ENCODE assay signal across 7 mouse cellular contexts in genomic region chr3:59344065-59344905, GRCm38 (mm10). TPM values are rescaled to one million over a fixed set of nuclear protein-coding genes. Genes with fewer than 3 reads are reported as not detected.
A peak's percentile ranks its signal among the peaks of the same experiment; 100 is the strongest.
DNase-seq lines count a peak whose midpoint lies in the region; ATAC-seq and TF ChIP-seq lines count a peak whose summit lies in the region.

Gene Igsf10 (minus strand): TSS chr3:59344394.

- peak within 1 kb of the TSS; percentile 67 for H3K4me3 ChIP-seq in forebrain, embryonic 15.5 days
- H3K4me3 ChIP-seq in limb, embryonic 10.5 days: peak within 1 kb of the TSS; percentile 71
- peak within 1 kb of the TSS; percentile 67 for H3K4me3 ChIP-seq in midbrain, embryonic 12.5 days
- peak within 1 kb of the TSS; percentile 90 for H3K4me3 ChIP-seq in testis, adult 2 months (ENCODE audit: control insufficient read depth, low read depth, low read length)

- H3K9me3 ChIP-seq in forebrain, embryonic 15.5 days: no peaks in the 10 kb centered on the region
- H3K9me3 ChIP-seq in limb, embryonic 10.5 days (replicated peaks): no peaks in the 10 kb centered on the region
- H3K9me3 ChIP-seq in midbrain, embryonic 12.5 days: no peaks in the 10 kb centered on the region

- DNase-seq in adrenal gland, adult 2 months: peak; percentile 27
- peak; percentile 30 for DNase-seq in cerebellum, adult 11-12 months
- DNase-seq in heart, postnatal 36 days: peak; percentile 43 to 50
- DNase-seq in limb, embryonic 10.5 days (ENCODE audit: low spot score): peak; percentile 91

- no peaks in the 10 kb centered on the region for H3K27me3 ChIP-seq in forebrain, embryonic 15.5 days
- no peaks in the 10 kb centered on the region for H3K27me3 ChIP-seq in limb, embryonic 10.5 days (ENCODE audit: low read depth, poor library complexity, severe bottlenecking)
- no peaks in the 10 kb centered on the region for H3K27me3 ChIP-seq in midbrain, embryonic 12.5 days
- no peaks in the 10 kb centered on the region for H3K27me3 ChIP-seq in testis, adult 2 months (ENCODE audit: control insufficient read depth, insufficient read depth, low read length)

- H3K27ac ChIP-seq in forebrain, embryonic 15.5 days (replicated peaks): peak within 1 kb of the TSS; percentile 59; the same call in 1 of the 2 replicates
- peak within 1 kb of the TSS; percentile 89 for H3K27ac ChIP-seq in limb, embryonic 10.5 days
- 0 out of 2 replicates have a peak within 1 kb of the TSS, but pooled peaks have one; percentile 22 for H3K27ac ChIP-seq in midbrain, embryonic 12.5 days (replicated peaks)
- H3K27ac ChIP-seq in testis, adult 2 months (ENCODE audit: control insufficient read depth, insufficient read depth, low read depth, low read length): no peak within 1 kb of the TSS

- H3K9ac ChIP-seq in forebrain, embryonic 15.5 days (replicated peaks): peak within 1 kb of the TSS; percentile 66
- H3K9ac ChIP-seq in midbrain, embryonic 12.5 days (replicated peaks): peak within 1 kb of the TSS; percentile 54

- no peak for TF ChIP-seq CTCF in testis, adult 2 months (IDR thresholded peaks at IDR 0.05; ENCODE audit: control insufficient read depth, insufficient read depth, insufficient replicate concordance, low read depth, low read length)

- intact Hi-C loops in heart, postnatal 36 days (cut with DNase I): no loop called here

- peak; percentile 97 for ATAC-seq in forebrain, embryonic 15.5 days (replicated peaks)
- ATAC-seq in midbrain, embryonic 12.5 days (ENCODE audit: low FRiP score, low read depth): peak; percentile 99

- WGBS in forebrain, embryonic 15.5 days: 1% methylated on average over 22 of the region's 23 CpGs
- WGBS in limb, embryonic 10.5 days: 4% methylated on average over 23 of the region's 23 CpGs
- WGBS in midbrain, embryonic 12.5 days: 7% methylated on average over 22 of the region's 23 CpGs

- no peak for TF ChIP-seq POLR2A in testis, adult 2 months (IDR thresholded peaks at IDR 0.05; ENCODE audit: control insufficient read depth, low read depth, low read length)

- peak within 1 kb of the TSS; percentile 62 for H3K4me2 ChIP-seq in forebrain, embryonic 15.5 days (replicated peaks)
- H3K4me2 ChIP-seq in midbrain, embryonic 12.5 days (replicated peaks): peak within 1 kb of the TSS; percentile 64

- no peaks in the 10 kb centered on the region for H3K36me3 ChIP-seq in forebrain, embryonic 15.5 days
- H3K36me3 ChIP-seq in limb, embryonic 10.5 days: peaks cover 3% of the 10 kb centered on the region; the same call in 1 of the 2 replicates
- H3K36me3 ChIP-seq in midbrain, embryonic 12.5 days: no peaks in the 10 kb centered on the region
- H3K36me3 ChIP-seq in testis, adult 2 months (ENCODE audit: control insufficient read depth, insufficient read depth, low read length): no peaks in the 10 kb centered on the region

- H3K4me1 ChIP-seq in forebrain, embryonic 15.5 days: peaks cover 8% of the 10 kb centered on the region
- peaks cover 12% of the 10 kb centered on the region for H3K4me1 ChIP-seq in limb, embryonic 10.5 days
- H3K4me1 ChIP-seq in midbrain, embryonic 12.5 days: peaks cover 9% of the 10 kb centered on the region
- peaks cover 5% of the 10 kb centered on the region for H3K4me1 ChIP-seq in testis, adult 2 months (ENCODE audit: control insufficient read depth, insufficient read depth, low read length)

RNA-seq across cellular contexts. Expression of gene Igsf10, which starts in this region (rescaled TPM):
- total RNA-seq in adrenal gland, adult 2 months (2021): 1 to 10 TPM; 1.6 to 2.3 TPM
- polyA plus RNA-seq in adrenal gland, adult 2 months (2012; rRNA removed): 0.17 and 0.39 TPM in 2 replicates
- 1.9 and 2.4 TPM in 2 replicates for polyA plus RNA-seq in forebrain, embryonic 15.5 days (2015; fragmentation: Nextera tagmentation; extraction: Ambion mirVana)
- total RNA-seq in heart, postnatal 36 days (2021): 1 to 10 TPM; 2.9 to 3.0 TPM
- 2.9 and 4.2 TPM in 2 replicates for polyA plus RNA-seq in limb, embryonic 10.5 days (2016; fragmentation: Nextera tagmentation; extraction: Ambion mirVana)
- 3.5 and 3.9 TPM in 2 replicates for polyA plus RNA-seq in midbrain, embryonic 12.5 days (2016; fragmentation: Nextera tagmentation; extraction: Ambion mirVana)
- polyA plus RNA-seq in testis, adult 2 months (2012; rRNA removed): 0.17 and 0.19 TPM in 2 replicates

Comparison
In these comparisons a context has a peak if more than half of its experiments do, and no peak if none do; other contexts are left out.
1. DNase-seq: peak in every context shown above with its lines; median percentile 91 in limb, embryonic 10.5 days; 46 in heart, postnatal 36 days; 30 in cerebellum, adult 11-12 months; 27 in adrenal gland, adult 2 months.